Comparison of ENCODE assay signal across 28 mouse cellular contexts in the genomic region with DNA sequence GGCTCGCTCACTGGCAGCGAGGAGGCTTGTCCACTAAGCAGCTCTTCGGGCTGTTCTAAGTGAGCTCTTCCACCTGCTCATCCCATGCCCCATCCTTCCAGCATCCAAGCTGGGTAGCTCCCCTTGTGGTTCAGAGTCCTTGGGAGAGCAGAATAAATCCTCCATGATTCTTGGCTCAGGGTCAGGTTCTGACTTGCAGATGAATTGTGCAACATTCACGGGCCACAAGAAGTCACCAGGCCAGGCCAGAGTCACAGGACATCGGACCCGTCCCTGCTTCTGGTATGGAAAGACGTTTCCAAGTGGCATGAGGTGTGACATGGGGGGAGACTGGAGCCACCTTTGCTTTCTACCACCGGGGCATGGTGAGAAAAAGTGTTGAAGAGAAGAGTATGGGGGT.
DNase-seq lines count a peak whose midpoint lies in the region; ATAC-seq lines count a peak whose summit lies in the region.
"Had no signal": no experiment of that assay in that cellular context is flagged by ENCODE, and none has a peak within 500 bp of the region (broad histone marks: within the 10 kb centered on the region; RNA-seq: fewer than 3 reads in every experiment).

No protein-coding gene starts in this region.

- intact Hi-C loops in left cerebral cortex, postnatal 25 days (cut with DNase I) = no loop called here

- H3K4me2 ChIP-seq in heart, embryonic 12.5 days = no peak overlapping the region
- H3K4me2 ChIP-seq: embryonic facial prominence, embryonic 12.5 days; forebrain, embryonic 15.5 days; heart, embryonic 13.5 days; hindbrain, embryonic 15.5 days; liver, embryonic 13.5 days; midbrain, embryonic 15.5 days; neural tube, embryonic 15.5 days had no signal

- WGBS in heart, embryonic 12.5 days = 82% methylated on average over 8 of the region's 8 CpGs

- H3K4me3 ChIP-seq in heart, embryonic 12.5 days = no peak overlapping the region
- H3K4me3 ChIP-seq: embryonic facial prominence, embryonic 12.5 days; forebrain, embryonic 10.5 days; forebrain, embryonic 15.5 days; heart, adult 2 months; heart, embryonic 13.5 days; hindbrain, embryonic 15.5 days; liver, embryonic 13.5 days; midbrain, embryonic 10.5 days; midbrain, embryonic 15.5 days; neural tube, embryonic 15.5 days had no signal

- peak; percentile 78 for DNase-seq in heart, adult 11 months
- DNase-seq in lung, postnatal 36 days = peak; percentile 8
- DNase-seq in lung, postnatal 14 days = no peak
- DNase-seq in adrenal gland, postnatal 36 days = peak; percentile 43 to 50
- no peak for DNase-seq in left cerebral cortex, postnatal 25 days (ENCODE audit: low spot score in 2 of 2)
- DNase-seq: cerebellum, adult 11 months; cerebellum, adult 9-10 months; cerebellum, postnatal 36 days; gastrocnemius, postnatal 25 days; heart, adult 2 months; heart, postnatal 10 days; kidney, postnatal 10 days; layer of hippocampus, adult 9-11 months; liver, embryonic 13.5 days; lung, adult 2 months; lung, postnatal 10 days; retina, postnatal 1 day; right cerebral cortex, postnatal 14 days had no signal

- peaks cover 10% of the 10 kb centered on the region for H3K4me1 ChIP-seq in heart, embryonic 12.5 days (replicated peaks)

- H3K27me3 ChIP-seq in heart, embryonic 12.5 days (replicated peaks) = peaks cover 16% of the 10 kb centered on the region
- H3K27me3 ChIP-seq: forebrain, embryonic 15.5 days; hindbrain, embryonic 15.5 days; midbrain, embryonic 15.5 days; neural tube, embryonic 15.5 days had no signal

- H3K27ac ChIP-seq in heart, embryonic 12.5 days (ENCODE audit: poor library complexity, severe bottlenecking) = no peak overlapping the region
- H3K27ac ChIP-seq: embryonic facial prominence, embryonic 12.5 days; forebrain, embryonic 10.5 days; forebrain, embryonic 15.5 days; heart, adult 2 months; heart, embryonic 13.5 days; hindbrain, embryonic 15.5 days; liver, embryonic 13.5 days; midbrain, embryonic 10.5 days; midbrain, embryonic 15.5 days; neural tube, embryonic 15.5 days had no signal

- H3K9ac ChIP-seq in heart, embryonic 12.5 days = no peak overlapping the region
- H3K9ac ChIP-seq: embryonic facial prominence, embryonic 12.5 days; forebrain, embryonic 15.5 days; heart, embryonic 13.5 days; hindbrain, embryonic 15.5 days; liver, embryonic 13.5 days; midbrain, embryonic 15.5 days; neural tube, embryonic 15.5 days had no signal

- H3K36me3 ChIP-seq in heart, embryonic 12.5 days = no peaks in the 10 kb centered on the region
- H3K36me3 ChIP-seq: embryonic facial prominence, embryonic 12.5 days; forebrain, embryonic 10.5 days; forebrain, embryonic 15.5 days; heart, embryonic 13.5 days; hindbrain, embryonic 15.5 days; liver, embryonic 13.5 days; midbrain, embryonic 10.5 days; midbrain, embryonic 15.5 days; neural tube, embryonic 15.5 days had no signal

- no peaks in the 10 kb centered on the region for H3K9me3 ChIP-seq in heart, embryonic 12.5 days (replicated peaks)
- H3K9me3 ChIP-seq: embryonic facial prominence, embryonic 12.5 days; forebrain, embryonic 10.5 days; forebrain, embryonic 15.5 days; heart, embryonic 13.5 days; hindbrain, embryonic 15.5 days; liver, embryonic 13.5 days; midbrain, embryonic 10.5 days; midbrain, embryonic 15.5 days; neural tube, embryonic 15.5 days had no signal

- ATAC-seq in heart, embryonic 12.5 days (ENCODE audit: insufficient number of reproducible peaks, low FRiP score) = no peak
- ATAC-seq: forebrain, embryonic 15.5 days; inflammation-experienced regulatory T-cells, adult 6 months; midbrain, embryonic 15.5 days had no signal

Comparison
In these comparisons a context has a peak if more than half of its experiments do, and no peak if none do; other contexts are left out.
1. DNase-seq: peak in heart, adult 11 months (single experiment), lung, postnatal 36 days (single experiment) and adrenal gland, postnatal 36 days (2 of 2); none in lung, postnatal 14 days (single experiment) and left cerebral cortex, postnatal 25 days (0 of 2).